Mouse (Mus musculus) liver, embryonic 14.5 days (tissue): ENCODE measurements around the gene Mrrf. TPM values are rescaled to one million over a fixed set of nuclear protein-coding genes. Genes with fewer than 3 reads are reported as not detected.

ENCODE experiments used
- ATAC-seq: fragments of 200-750 bp; cut with Nextera tagmentation; 2 replicates; pipeline ENCODE4 v1.8.0; 2017; ENCODE audit warnings: moderate number of reproducible peaks, mild to moderate bottlenecking, moderate library complexity; ENCODE audit not compliant: insufficient read depth
- DNase-seq, 3 experiments: peaks; one replicate each; pipeline ENCODE4 v3.0.0-alpha.2; 2012 to 2013; ENCODE audit warnings: low read depth in 3 of 3, low spot score in 3 of 3
- H3K27ac ChIP-seq: fragments of 300-500 bp; sonication (generic); 2 replicates; pipeline ENCODE4 v1.5.1; 2014; ENCODE audit warnings: moderate library complexity, mild to moderate bottlenecking, control low read depth, inconsistent platforms
- H3K27me3 ChIP-seq: fragments of 300-500 bp; sonication (generic); 2 replicates; pipeline ENCODE4 v1.6.1; 2014; ENCODE audit warnings: mild to moderate bottlenecking, low read length, moderate library complexity; ENCODE audit not compliant: control insufficient read depth, insufficient read depth
- H3K36me3 ChIP-seq: fragments of 300-500 bp; sonication (generic); replicated peaks from 2 replicates; pipeline ENCODE4 v1.6.1; 2014; ENCODE audit warnings: low read depth; ENCODE audit not compliant: control insufficient read depth, insufficient read depth
- H3K4me1 ChIP-seq, 2 experiments: fragments of 200-500 bp in 1 of 2; fragments of 300-500 bp in 1 of 2; sonication (generic) in 1 of 2; replicated peaks; 2 replicates each; pipeline ENCODE4 v1.6.1; 2012 to 2014; ENCODE audit warnings: antibody characterized with exemption in 1 of 2, inconsistent platforms in 1 of 2, low read length in 1 of 2; ENCODE audit not compliant: control insufficient read depth in 2 of 2, insufficient read depth in 2 of 2
- H3K4me2 ChIP-seq: fragments of 300-500 bp; sonication (generic); 2 replicates; pipeline ENCODE4 v1.6.1; 2014; ENCODE audit warnings: low read depth, mild to moderate bottlenecking, control low read depth, moderate library complexity
- H3K4me3 ChIP-seq, 2 experiments: fragments of 200-500 bp in 1 of 2; fragments of 300-500 bp in 1 of 2; sonication (generic) in 1 of 2; 2 replicates each; pipeline ENCODE4 v1.5.1; 2012 to 2014; ENCODE audit warnings: low read depth in 2 of 2, low read length in 2 of 2, mild to moderate bottlenecking in 2 of 2, control low read depth in 1 of 2, inconsistent platforms in 1 of 2, moderate library complexity in 1 of 2; ENCODE audit not compliant: insufficient read depth in 1 of 2
- H3K9ac ChIP-seq: fragments of 300-500 bp; sonication (generic); replicated peaks from 2 replicates; pipeline ENCODE4 v1.6.1; 2014; ENCODE audit warnings: mild to moderate bottlenecking, control low read depth, moderate library complexity
- H3K9me3 ChIP-seq: fragments of 300-500 bp; sonication (generic); 2 replicates; pipeline ENCODE4 v1.6.1; 2016; ENCODE audit warnings: low read length, mixed read lengths; ENCODE audit not compliant: control insufficient read depth
- CTCF ChIP-seq: IDR thresholded peaks from 2 replicates; pipeline ENCODE4 v1.5.1; 2016; ENCODE audit warnings: antibody characterized with exemption, low read depth, control low read depth
- EP300 ChIP-seq: IDR thresholded peaks from 2 replicates; pipeline ENCODE4 v1.6.1; 2016; ENCODE audit warnings: antibody characterized with exemption, low read depth
- WGBS: fragments of 180-500 bp; shearing (Covaris S2); extraction: QIAGEN DNeasy Blood & Tissue Kit; methylation state at CpG from one replicate; pipeline ENCODE4 v1.1.7; 2014; ENCODE audit not compliant: insufficient replicate concordance; 5-methylcytosine and 5-hydroxymethylcytosine counted together
- polyA plus RNA-seq, 2 experiments: library from polyadenylated mRNA; depleted of rRNA in 1 of 2; stranded (reverse) in 1 of 2; unstranded in 1 of 2; fragments of >200 nt; fragmentation: Nextera tagmentation in 1 of 2; extraction: Ambion mirVana in 1 of 2; gene quantifications; 2 replicates each; pipeline versions ENCODE4 v1.2.1 to v1.2.3; 2012 to 2014

Gene Mrrf
- polyA plus RNA-seq, 2 experiments, result 9.1 to 17.8 TPM

GRCm38 (mm10) chr2:36104956-36105741 lies 31.0 kb upstream of the Mrrf start, which contains the start of gene Lhx6:
Gene Lhx6, minus strand, starts transcription at chr2:36105408.
- ATAC-seq, result no peak
- peaks cover 92% of the 10 kb centered on the region for H3K27me3 ChIP-seq
- peak within 1 kb of the TSS; percentile 38 for H3K4me2 ChIP-seq
- H3K4me3 ChIP-seq, result peak within 1 kb of the TSS in 1 of 2 experiments; percentile 25; a peak in 3 of 4 replicates
- 3% methylated on average over 53 of the region's 58 CpGs for WGBS
- no peaks in the 10 kb centered on the region for H3K9me3 ChIP-seq
- no peaks in the 10 kb centered on the region for H3K36me3 ChIP-seq
- no peak within 1 kb of the TSS for H3K9ac ChIP-seq
- no peaks in the 10 kb centered on the region for H3K4me1 ChIP-seq
- no peak for TF ChIP-seq EP300
- TF ChIP-seq CTCF, result no peak
- no peak within 1 kb of the TSS for H3K27ac ChIP-seq
- DNase-seq, result no peak

DNA sequence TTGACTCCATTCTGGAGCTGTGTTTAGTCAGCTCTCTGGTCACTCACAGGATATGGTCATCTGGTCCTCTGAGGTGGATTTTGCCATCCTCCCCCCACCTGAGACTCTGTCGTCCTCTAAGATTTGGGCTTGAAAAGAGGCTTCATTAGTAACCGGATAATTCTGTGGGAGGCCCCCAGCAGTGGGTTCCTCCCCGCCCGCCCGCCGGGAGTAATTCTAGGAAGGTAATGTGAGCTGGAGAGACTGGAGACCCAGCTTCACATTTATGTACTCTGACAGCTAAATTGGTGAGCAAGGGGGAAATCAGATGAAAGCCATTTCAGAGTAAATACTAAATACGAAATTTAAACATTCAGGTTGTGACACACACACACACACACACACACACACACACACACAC lies 27.6 kb upstream of the Mrrf start:
- no peak overlapping the region for H3K4me3 ChIP-seq
- DNase-seq (no peak), ATAC-seq (no peak)
- no peaks in the 10 kb centered on the region for H3K36me3 ChIP-seq
- TF ChIP-seq EP300 (no peak), CTCF (no peak)
- 5% methylated on average over 7 of the region's 7 CpGs for WGBS
- H3K9ac ChIP-seq, result no peak overlapping the region
- H3K4me2 ChIP-seq, result no peak overlapping the region
- H3K9me3 ChIP-seq, result no peaks in the 10 kb centered on the region
- no peak overlapping the region for H3K27ac ChIP-seq
- H3K4me1 ChIP-seq, result no peaks in the 10 kb centered on the region
- peaks cover 57% of the 10 kb centered on the region for H3K27me3 ChIP-seq

DNA sequence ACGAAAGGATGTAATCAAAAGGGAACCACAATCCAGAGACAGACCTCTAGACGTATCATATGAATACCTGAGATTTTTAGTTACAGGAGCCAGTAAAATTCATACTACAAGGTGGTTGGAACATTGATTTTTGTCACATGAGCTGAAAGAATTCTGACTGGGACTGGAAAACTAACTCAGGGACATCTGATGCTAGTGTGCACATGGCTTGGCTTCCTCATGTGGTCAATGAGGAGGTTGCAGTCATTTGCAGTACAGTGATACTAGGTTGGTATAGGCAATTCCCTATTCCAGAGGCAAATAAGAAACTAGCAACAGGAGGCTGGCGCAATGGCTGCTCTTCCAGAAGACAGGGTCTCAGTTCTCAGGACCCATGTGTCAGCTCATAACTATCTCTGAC lies 23.6 kb upstream of the Mrrf start:
- DNase-seq (no peak), ATAC-seq (no peak)
- WGBS, result 36% methylated on average over 3 of the region's 3 CpGs
- Histone ChIP-seq H3K27me3 (peaks cover 19% of the 10 kb centered on the region), H3K4me3 (no peak overlapping the region), H3K9me3 (no peaks in the 10 kb centered on the region), H3K4me1 (no peaks in the 10 kb centered on the region), H3K9ac (no peak overlapping the region), H3K36me3 (peaks cover 15% of the 10 kb centered on the region), H3K4me2 (no peak overlapping the region), H3K27ac (no peak overlapping the region)
- no peak for TF ChIP-seq EP300
- no peak for TF ChIP-seq CTCF

- no peak overlapping the region for H3K27ac ChIP-seq
- no peaks in the 10 kb centered on the region for H3K27me3 ChIP-seq
- no peaks in the 10 kb centered on the region for H3K4me1 ChIP-seq
- H3K36me3 ChIP-seq, result peaks cover 48% of the 10 kb centered on the region
- H3K4me2 ChIP-seq, result no peak overlapping the region
- ATAC-seq, result no peak
- no peak overlapping the region for H3K9ac ChIP-seq
- no peaks in the 10 kb centered on the region for H3K9me3 ChIP-seq
- 83% methylated on average over 9 of the region's 9 CpGs for WGBS
- no peak for DNase-seq
- H3K4me3 ChIP-seq, result no peak overlapping the region
- TF ChIP-seq CTCF, result no peak
Observed at GRCm38 (mm10) chr2:36126795-36127429, 9.3 kb upstream of the Mrrf start.

DNA sequence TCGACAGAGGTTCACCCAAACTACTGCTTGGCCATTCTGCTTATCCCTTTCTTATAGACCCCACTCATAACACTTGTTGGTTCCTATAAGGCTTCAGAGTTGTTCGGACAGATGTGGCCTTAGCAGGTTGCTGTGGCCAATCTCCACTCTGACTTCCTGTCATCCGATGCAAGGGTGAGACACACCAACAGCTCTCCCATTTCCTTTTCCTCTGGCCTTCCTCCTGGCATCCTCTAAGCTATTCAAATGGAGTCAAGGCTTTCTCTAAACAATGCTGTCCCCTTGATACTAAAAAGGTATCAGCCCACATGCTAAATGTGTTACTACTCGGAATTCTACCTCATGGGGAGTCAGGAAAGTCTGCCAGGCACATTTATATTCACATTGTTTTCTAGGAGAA lies 8.2 kb upstream of the Mrrf start:
- ATAC-seq, result no peak
- peaks cover 49% of the 10 kb centered on the region for H3K36me3 ChIP-seq

More for the DNA sequence above, 8.2 kb upstream of the Mrrf start:
- DNase-seq, result no peak
- TF ChIP-seq CTCF, result no peak
- no peak for TF ChIP-seq EP300
- H3K4me3 ChIP-seq, result no peak overlapping the region
- no peaks in the 10 kb centered on the region for H3K9me3 ChIP-seq
- no peak overlapping the region for H3K27ac ChIP-seq
- H3K9ac ChIP-seq, result no peak overlapping the region
- no peak overlapping the region for H3K4me2 ChIP-seq
- no peaks in the 10 kb centered on the region for H3K4me1 ChIP-seq
- no peaks in the 10 kb centered on the region for H3K27me3 ChIP-seq
- WGBS, result 61% methylated on average over 4 of the region's 4 CpGs
